Mouse (Mus musculus) embryonic stem cell, embryonic (primary cell): Measurements from ENCODE around the gene Saa3.

ENCODE experiments used
- CTCF ChIA-PET, 4 experiments: fragments of 300-600 bp in 2 of 4; fragments of 350-600 bp in 2 of 4; sonication (Branson Sonifier 250); formaldehyde crosslinking; loops; one replicate each; lab custom pipeline; 2022; ENCODE audit warnings: inconsistent platforms in 2 of 4; lab: Charles Lee
- POLR2A ChIA-PET, 4 experiments: fragments of 300-600 bp in 2 of 4; fragments of 350-600 bp in 2 of 4; sonication (Branson Sonifier 250); formaldehyde crosslinking; loops; one replicate each; lab custom pipeline; 2022; ENCODE audit warnings: antibody characterized with exemption in 4 of 4, inconsistent platforms in 1 of 4; lab: Charles Lee

Gene Saa3

GRCm38 (mm10) chr7:46672160-46672672 lies 43.3 kb downstream of the Saa3 start, which contains the start of gene Tph1:
TSS of gene Tph1 (minus strand) at chr7:46672537.
- ChIA-PET CTCF (interaction anchor here in 1 of 4 experiments (0.8 kb wide), 1 partner anchor 11 kb away, joined by 3 read pairs; no protein-coding TSS in a partner anchor), POLR2A (interaction anchor here in 2 of 4 experiments (0.5 to 0.7 kb wide), 4 partner anchors 98 to 924 kb away, joined by 3 read pairs; partner anchors contain the start of gene Nomo1 (in 1 of the 2))

DNA sequence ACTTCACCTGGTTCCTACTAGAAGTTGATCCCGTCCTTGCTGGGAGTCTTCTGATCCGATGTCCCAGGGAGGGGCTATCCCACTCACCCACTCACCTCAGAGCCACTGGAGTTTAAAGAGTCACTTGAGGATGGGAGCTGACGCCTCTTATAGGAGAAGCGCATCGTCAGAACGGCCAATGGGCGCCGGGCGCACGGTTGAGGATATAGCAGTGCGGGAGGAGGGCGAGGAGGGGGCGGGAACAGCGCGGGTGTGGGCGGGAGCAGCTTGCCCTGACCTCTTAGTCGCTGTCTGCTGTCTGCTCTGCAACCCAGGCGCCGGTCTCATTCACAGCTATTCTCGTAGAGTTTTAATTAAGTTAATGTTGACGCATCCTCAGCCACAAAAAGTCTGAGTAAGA lies 48.2 kb downstream of the Saa3 start:
- CTCF ChIA-PET: interaction anchor here in 1 of 4 experiments (0.5 to 0.6 kb wide), 2 partner anchors 49 to 158 kb away, joined by 3 to 4 read pairs; no protein-coding TSS in a partner anchor

GRCm38 (mm10) chr7:46665236-46665635 lies 50.3 kb downstream of the Saa3 start:
- ChIA-PET CTCF (interaction anchor here (0.6 to 1.6 kb wide), 10 partner anchors 14 to 485 kb away, joined by 3 to 6 read pairs (median 3); partner anchors contain the start of genes Abcc8 (in 1 of the 4), Kcnc1 (in 1 of the 4) and Saal1 (in 1 of the 4)), POLR2A (interaction anchor here in 1 of 4 experiments (0.6 kb wide), 1 partner anchor 105 kb away, joined by 4 read pairs; no protein-coding TSS in a partner anchor)

More for the DNA sequence above, 48.2 kb downstream of the Saa3 start:
- POLR2A ChIA-PET: interaction anchor here in 2 of 4 experiments (0.8 to 1.5 kb wide), 3 partner anchors 27 to 66 kb away, joined by 3 to 5 read pairs (median 3); partner anchors contain the start of gene Sergef (in 2 of the 2)
